Mouse (Mus musculus) right cerebral cortex, adult 18-20 months (tissue): ENCODE measurements around the gene Aicda.

Experiments
- DNase-seq: peaks from one replicate; pipeline ENCODE4 v3.0.0; 2022; ENCODE audit warnings: mixed read lengths

Gene Aicda

DNA sequence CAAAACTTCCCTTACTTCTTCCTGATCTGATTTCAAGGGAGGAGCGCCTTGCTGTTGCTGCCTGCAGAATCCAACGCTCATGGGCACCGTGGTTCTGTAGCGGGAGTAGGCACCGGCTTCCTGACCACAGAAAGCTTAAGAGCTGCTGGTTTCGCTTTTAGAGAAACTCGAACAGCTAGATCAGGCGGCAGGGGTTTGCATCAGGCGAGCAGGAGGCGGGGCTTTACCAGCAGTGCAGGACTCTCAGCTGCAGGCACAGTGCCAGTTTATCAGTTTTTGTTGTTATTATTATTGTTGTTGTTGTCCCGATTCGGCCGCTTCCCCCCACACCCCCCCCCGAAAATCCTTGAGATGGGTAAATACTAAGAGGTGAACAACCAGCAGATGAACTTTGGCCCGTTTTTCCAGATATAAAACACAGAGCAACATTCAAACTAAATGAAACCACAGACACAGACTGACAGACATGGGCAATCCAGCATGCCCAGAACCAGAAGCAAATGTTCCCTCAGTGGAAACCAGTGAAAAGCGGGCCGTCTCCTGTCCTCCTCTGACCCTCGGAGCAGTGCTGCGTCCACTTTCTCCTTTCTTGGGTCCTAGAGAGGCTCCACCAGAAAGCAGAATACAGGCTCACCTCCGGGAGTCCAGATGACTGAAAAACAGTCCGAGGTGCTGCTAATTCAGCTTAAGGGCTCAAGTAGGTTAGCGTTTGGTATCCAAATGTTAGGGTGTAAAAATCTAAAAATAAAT lies 48.8 kb downstream of the Aicda start, which contains the start of gene Apobec1:
Apobec1 (minus strand) TSS at position 203 of the 750 bp plus-strand sequence.
- DNase-seq, result peak; percentile 34

DNA sequence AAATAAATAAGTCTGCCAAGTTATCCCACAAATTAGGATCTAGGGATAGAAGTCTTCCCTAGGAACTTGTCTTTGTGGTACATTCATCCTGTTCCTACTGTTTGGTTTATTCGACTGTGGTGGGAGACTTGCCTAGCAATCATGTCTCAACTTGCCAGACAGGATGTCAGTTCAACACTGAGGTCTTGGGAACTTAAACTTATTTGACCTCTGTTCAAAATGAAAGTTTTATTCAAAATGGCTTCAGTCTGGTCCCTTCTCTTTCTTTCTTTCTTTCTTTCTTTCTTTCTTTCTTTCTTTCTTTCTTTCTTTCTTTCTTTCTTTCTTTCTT lies 49.4 kb downstream of the Aicda start:
- no peak for DNase-seq

DNA sequence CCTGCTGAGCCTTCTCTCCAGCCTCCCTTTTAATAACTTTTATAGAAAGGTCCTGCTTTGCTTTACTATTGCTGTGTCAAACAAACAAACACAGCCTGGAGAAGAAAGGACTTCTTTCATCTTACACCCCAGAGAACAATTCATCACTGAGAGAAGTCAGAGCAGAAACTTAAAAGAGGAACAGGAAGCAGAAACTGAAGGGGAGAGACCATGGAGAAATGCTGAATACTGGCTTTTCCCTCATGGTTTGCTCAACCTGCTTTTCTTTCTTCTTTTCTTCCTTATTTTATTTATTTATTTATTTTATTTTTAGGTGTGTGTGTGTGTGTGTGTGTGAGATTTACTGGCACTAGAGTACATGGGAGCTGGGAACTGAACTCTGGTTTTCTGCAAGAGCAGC lies 50.7 kb downstream of the Aicda start:
- DNase-seq, result no peak

DNA sequence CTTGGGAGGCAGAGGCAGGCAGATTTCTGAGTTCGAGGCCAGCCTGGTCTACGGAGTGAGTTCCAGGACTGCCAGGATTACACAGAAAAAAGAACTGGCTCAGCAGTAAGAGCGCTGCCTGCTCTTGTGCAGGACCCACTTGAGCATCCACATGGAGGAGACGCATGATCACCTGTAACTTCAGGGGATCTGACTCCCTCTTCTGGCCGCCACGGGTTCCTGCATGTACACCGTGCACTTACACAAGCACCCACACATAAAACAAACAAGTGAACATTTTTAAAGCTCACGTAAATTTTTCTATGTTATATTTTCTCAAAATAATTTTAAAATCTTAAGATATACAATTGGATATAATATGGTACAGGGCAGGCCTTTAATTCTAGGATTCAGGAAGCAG lies 51.9 kb downstream of the Aicda start:
- no peak for DNase-seq

DNA sequence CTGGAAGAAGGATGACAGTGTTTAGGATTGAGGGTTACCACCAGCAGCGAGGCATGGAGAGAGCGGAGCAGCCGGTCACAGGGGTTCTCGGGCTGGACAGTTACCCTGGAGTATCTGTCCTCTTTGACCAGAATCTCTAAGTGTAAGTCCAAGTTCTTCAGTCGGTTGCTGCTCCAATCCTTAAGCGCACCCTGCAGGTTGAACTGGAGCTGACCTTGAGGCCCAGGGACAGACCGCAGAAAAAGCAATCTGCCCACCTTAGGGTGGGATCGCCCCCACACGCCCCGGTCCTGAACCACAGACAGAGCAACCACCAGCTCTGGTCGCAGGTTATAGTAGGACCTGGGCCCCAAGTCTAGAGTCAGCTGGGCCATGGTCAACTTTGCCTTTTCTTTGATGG lies 53.1 kb downstream of the Aicda start:
- DNase-seq, result no peak

DNA sequence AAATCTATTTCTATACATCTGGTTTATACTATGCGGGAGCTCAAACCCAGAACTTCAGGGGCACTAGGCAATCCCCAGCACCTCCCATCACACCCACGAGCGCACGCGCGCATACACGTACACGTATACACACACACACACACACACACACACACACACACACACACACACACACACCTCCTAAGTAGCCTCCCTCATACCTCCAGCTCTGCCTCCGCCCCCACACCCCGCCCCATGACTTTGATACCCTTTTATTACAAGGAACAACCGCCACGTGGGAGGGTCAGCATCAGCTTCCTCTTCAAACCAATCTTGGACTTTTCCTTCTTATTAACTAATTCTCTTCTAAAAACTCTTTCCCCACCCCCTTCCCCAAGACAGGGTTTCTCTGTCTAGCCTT lies 54.1 kb downstream of the Aicda start:
- no peak for DNase-seq

DNA sequence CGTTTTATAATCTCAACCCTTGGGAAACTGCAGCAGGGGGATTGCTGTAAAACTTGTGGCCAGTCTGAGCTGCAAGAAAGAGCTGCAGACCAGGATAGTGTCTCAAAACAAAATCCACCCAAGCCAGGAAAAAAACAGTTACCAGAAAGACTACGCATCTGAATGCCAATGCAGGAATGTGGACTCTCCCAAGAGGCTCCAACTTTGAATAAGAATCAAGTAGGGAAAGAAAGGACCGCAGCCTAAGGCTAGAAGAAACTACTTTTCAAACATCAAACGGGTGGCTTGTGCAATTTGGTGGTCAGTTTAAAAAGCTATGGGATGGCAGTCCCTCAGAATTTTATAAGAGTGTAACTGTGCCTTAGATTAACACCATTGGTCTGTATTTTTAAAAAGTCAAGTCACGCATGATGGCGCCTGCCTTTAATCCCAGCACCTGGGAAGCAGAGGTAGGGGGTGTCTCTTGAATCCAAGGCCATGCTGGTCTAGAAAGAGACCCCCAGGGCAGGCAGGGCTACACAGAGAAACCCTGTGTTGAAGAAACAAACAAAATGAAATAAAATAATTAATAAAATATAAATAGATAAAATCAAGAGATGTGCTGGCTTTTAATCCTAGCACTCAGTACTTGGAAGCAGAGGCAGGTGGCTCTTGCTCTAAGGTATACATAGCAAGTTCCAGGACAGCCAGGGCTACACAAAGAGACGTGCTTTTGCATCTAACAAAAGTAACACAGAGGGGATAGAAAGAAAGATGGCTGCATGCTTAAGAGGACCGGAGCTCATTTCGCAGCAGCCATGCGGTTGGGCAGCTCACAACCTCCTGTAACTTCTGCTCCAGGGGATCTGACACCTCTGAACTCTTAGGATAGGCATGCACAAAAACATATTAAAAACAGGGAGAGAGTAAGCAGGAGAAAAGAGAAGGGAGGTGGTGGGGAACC lies 55.1 kb downstream of the Aicda start:
- no peak for DNase-seq

DNA sequence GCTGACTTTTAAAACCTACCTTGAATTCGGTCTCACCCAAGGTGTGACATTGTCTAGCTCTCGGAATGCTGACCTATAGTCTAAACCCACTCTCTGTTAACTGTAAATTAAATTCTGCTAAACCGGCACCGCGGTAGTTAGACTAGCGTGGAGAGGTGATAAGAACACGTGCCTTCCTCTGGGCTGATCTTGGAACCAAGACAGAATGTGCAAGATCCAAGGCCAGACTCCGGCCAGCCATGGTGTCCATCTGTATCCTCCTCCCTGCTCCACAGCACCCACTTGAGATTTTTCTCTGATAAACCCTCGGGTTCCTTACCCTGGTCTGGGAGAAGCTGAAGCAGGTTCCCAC lies 55.8 kb downstream of the Aicda start:
- DNase-seq, result no peak

DNA sequence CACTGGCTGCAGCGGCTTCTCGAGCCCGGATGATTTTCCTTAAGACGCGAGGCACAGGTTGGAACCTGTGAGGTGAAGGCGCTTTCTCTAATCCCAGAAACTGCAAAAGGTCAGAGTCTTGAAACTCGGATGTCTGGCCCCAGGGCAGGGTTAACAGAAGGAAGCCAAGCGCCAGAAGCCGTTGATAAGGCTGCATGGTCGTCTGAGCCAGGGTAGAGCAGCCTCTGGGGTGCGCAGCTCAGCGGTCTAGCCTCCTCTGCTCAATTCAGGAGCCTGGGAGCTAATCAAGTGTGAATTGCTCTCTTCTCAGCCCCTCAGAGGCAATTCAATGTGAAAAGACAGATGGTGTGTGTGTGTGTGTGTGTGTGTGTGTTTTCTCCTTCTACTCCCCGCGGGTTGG lies 56.2 kb downstream of the Aicda start, which contains the start of gene Gdf3:
Gdf3 (minus strand) TSS at position 317 of the 400 bp plus-strand sequence.
- DNase-seq, result no peak

DNA sequence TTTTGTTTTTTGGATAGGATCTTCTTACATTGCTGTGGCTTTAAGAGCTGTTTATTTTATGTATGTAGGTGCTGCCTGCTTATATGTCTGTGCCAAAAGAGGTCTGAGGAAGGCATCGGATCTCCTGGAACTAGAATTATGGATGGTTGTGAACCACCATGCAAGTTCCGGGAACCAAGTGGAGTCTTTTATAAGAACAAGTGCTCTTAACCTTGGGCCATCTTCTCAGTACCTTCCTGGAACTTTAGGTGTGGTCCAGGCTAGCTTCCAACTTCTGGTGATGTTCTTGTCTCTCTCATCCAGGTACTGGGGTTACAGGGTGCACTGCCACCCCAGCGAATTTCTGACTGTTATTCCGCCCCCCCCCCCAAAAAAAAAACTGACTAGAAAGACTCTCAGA lies 58.8 kb downstream of the Aicda start:
- no peak for DNase-seq
